ENCODE assay signal across 8 mouse cellular contexts in the genomic region with DNA sequence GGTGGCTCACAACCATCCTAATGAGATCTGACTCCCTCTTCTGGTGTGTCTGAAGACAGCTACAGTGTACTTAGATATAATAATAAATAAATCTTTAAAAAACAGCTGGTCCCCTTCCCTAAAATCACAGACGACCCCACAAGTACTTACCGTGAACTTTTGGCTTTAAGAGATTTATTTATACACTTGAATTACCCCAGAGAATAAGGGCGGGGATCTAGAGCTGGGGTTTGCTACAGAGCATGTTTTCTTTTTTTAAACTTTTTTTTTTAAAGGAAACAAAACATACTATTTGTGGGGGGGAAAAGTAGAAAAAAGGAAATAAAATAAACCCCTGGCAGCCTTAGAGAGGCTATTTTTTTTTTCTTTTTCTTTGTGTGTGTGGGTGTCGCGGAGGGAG. TPM values are rescaled to one million over a fixed set of nuclear protein-coding genes. Genes with fewer than 3 reads are reported as not detected.
DNase-seq lines count a peak whose midpoint lies in the region; ATAC-seq lines count a peak whose summit lies in the region.

No protein-coding gene starts in this region.

- intact Hi-C loops in heart, postnatal 10 days (cut with DNase I), result loop anchor here (2.0 kb wide), 1 partner anchor 37 kb away; a partner anchor contains a TSS

- H3K36me3 ChIP-seq in heart, embryonic 14.5 days (ENCODE audit: control insufficient read depth, insufficient read depth, low read length), result peaks cover 39% of the 10 kb centered on the region
- peaks cover 2% of the 10 kb centered on the region for H3K36me3 ChIP-seq in embryonic facial prominence, embryonic 11.5 days (replicated peaks; ENCODE audit: control insufficient read depth, insufficient read depth, low read depth, low read length)
- H3K36me3 ChIP-seq in hindbrain, embryonic 14.5 days (replicated peaks; ENCODE audit: control insufficient read depth, insufficient read depth), result peaks cover 32% of the 10 kb centered on the region
- H3K36me3 ChIP-seq in midbrain, embryonic 12.5 days, result peaks cover 23% of the 10 kb centered on the region

- no peaks in the 10 kb centered on the region for H3K9me3 ChIP-seq in heart, embryonic 14.5 days (ENCODE audit: control insufficient read depth, low read length)
- H3K9me3 ChIP-seq in embryonic facial prominence, embryonic 11.5 days (replicated peaks; ENCODE audit: control insufficient read depth, low read length), result no peaks in the 10 kb centered on the region
- H3K9me3 ChIP-seq in hindbrain, embryonic 14.5 days (ENCODE audit: control insufficient read depth, low read length), result no peaks in the 10 kb centered on the region
- H3K9me3 ChIP-seq in midbrain, embryonic 12.5 days, result no peaks in the 10 kb centered on the region

- H3K4me2 ChIP-seq in heart, embryonic 14.5 days (ENCODE audit: low read length), result peak overlapping the region; percentile 14
- H3K4me2 ChIP-seq in embryonic facial prominence, embryonic 11.5 days (ENCODE audit: low read depth, low read length), result no peak overlapping the region
- peak overlapping the region; percentile 40 for H3K4me2 ChIP-seq in hindbrain, embryonic 14.5 days (replicated peaks)
- peak overlapping the region; percentile 35 for H3K4me2 ChIP-seq in midbrain, embryonic 12.5 days (replicated peaks)

- WGBS in heart, embryonic 14.5 days, result 40% methylated on average over 5 of the region's 5 CpGs
- WGBS in embryonic facial prominence, embryonic 11.5 days, result 40% methylated on average over 4 of the region's 5 CpGs
- WGBS in hindbrain, embryonic 14.5 days, result 22% methylated on average over 5 of the region's 5 CpGs
- 23% methylated on average over 5 of the region's 5 CpGs for WGBS in midbrain, embryonic 12.5 days

- no peak for DNase-seq in heart, postnatal 10 days
- peak; percentile 25 for DNase-seq in embryonic facial prominence, embryonic 11.5 days (ENCODE audit: low spot score)
- DNase-seq in hindbrain, embryonic 14.5 days (ENCODE audit: low spot score), result no peak
- no peak for DNase-seq in cerebellum, postnatal 14 days
- DNase-seq in spleen, postnatal 4 days (ENCODE audit: low spot score in 2 of 2), result no peak

- H3K4me1 ChIP-seq in heart, embryonic 14.5 days (ENCODE audit: control insufficient read depth in 2 of 2, insufficient read depth in 2 of 2, low read length in 2 of 2), result peaks cover 9 to 17% of the 10 kb centered on the region in 2 experiments
- 0 out of 2 replicates have a peak, but pooled peaks cover 3% of the 10 kb centered on the region for H3K4me1 ChIP-seq in embryonic facial prominence, embryonic 11.5 days (ENCODE audit: control insufficient read depth, insufficient read depth, low read length)
- peaks cover 10% of the 10 kb centered on the region for H3K4me1 ChIP-seq in hindbrain, embryonic 14.5 days (replicated peaks; ENCODE audit: control insufficient read depth, insufficient read depth, low read length)
- H3K4me1 ChIP-seq in midbrain, embryonic 12.5 days, result peaks cover 14% of the 10 kb centered on the region

- H3K27ac ChIP-seq in heart, embryonic 14.5 days (replicated peaks in 1 of 2; ENCODE audit: control insufficient read depth in 1 of 2, insufficient read depth in 1 of 2, low read depth in 2 of 2, low read length in 2 of 2), result peak overlapping the region; percentile 76 to 90; a peak in 3 of 4 replicates
- peak overlapping the region; percentile 82 for H3K27ac ChIP-seq in embryonic facial prominence, embryonic 11.5 days (replicated peaks; ENCODE audit: low read depth, low read length)
- peak overlapping the region; percentile 44 for H3K27ac ChIP-seq in hindbrain, embryonic 14.5 days
- peak overlapping the region; percentile 80 for H3K27ac ChIP-seq in midbrain, embryonic 12.5 days (replicated peaks)

- no peaks in the 10 kb centered on the region for H3K27me3 ChIP-seq in heart, embryonic 14.5 days (ENCODE audit: control insufficient read depth, insufficient read depth, low read length)
- H3K27me3 ChIP-seq in embryonic facial prominence, embryonic 11.5 days (ENCODE audit: control insufficient read depth, insufficient read depth, low read length), result no peaks in the 10 kb centered on the region
- no peaks in the 10 kb centered on the region for H3K27me3 ChIP-seq in hindbrain, embryonic 14.5 days (ENCODE audit: control insufficient read depth, insufficient read depth, low read length)
- no peaks in the 10 kb centered on the region for H3K27me3 ChIP-seq in midbrain, embryonic 12.5 days

- H3K4me3 ChIP-seq in heart, embryonic 14.5 days (ENCODE audit: control insufficient read depth in 1 of 2, insufficient read depth in 1 of 2, low read depth in 1 of 2, low read length in 2 of 2), result no peak overlapping the region
- no peak overlapping the region for H3K4me3 ChIP-seq in embryonic facial prominence, embryonic 11.5 days (ENCODE audit: low read depth, low read length)
- no peak overlapping the region for H3K4me3 ChIP-seq in hindbrain, embryonic 14.5 days (replicated peaks; ENCODE audit: low read length)
- no peak overlapping the region for H3K4me3 ChIP-seq in midbrain, embryonic 12.5 days

- no peak for ATAC-seq in heart, embryonic 14.5 days (ENCODE audit: insufficient number of reproducible peaks, insufficient read depth, low FRiP score, low read depth)
- no peak for ATAC-seq in embryonic facial prominence, embryonic 11.5 days (replicated peaks; ENCODE audit: insufficient number of reproducible peaks, low FRiP score, low TSS enrichment, low read depth)
- ATAC-seq in hindbrain, embryonic 14.5 days (ENCODE audit: low FRiP score), result no peak
- ATAC-seq in midbrain, embryonic 12.5 days (ENCODE audit: low FRiP score, low read depth), result no peak
- no peak for ATAC-seq in erythroid progenitor cell, adult 5-6 weeks (replicated peaks; ENCODE audit: low FRiP score, poor library complexity, severe bottlenecking)

- H3K9ac ChIP-seq in heart, embryonic 14.5 days (ENCODE audit: low read length), result no peak overlapping the region
- H3K9ac ChIP-seq in embryonic facial prominence, embryonic 11.5 days (replicated peaks; ENCODE audit: low read length), result peak overlapping the region; percentile 25
- no peak overlapping the region for H3K9ac ChIP-seq in hindbrain, embryonic 14.5 days
- no peak overlapping the region for H3K9ac ChIP-seq in midbrain, embryonic 12.5 days (replicated peaks)

RNA-seq across cellular contexts. Expression of a gene that starts 27.4 kb away (rescaled TPM):
- polyA plus RNA-seq in heart, embryonic 14.5 days (2014; fragmentation: Nextera tagmentation; extraction: Ambion mirVana), result 235 and 239 TPM in 2 replicates
- total RNA-seq in heart, postnatal 10 days (2021), result 100 to 1,000 TPM; 225 to 229 TPM
- 225 and 228 TPM in 2 replicates for polyA plus RNA-seq in embryonic facial prominence, embryonic 11.5 days (2014; fragmentation: Nextera tagmentation; extraction: Ambion mirVana)
- 262 and 272 TPM in 2 replicates for polyA plus RNA-seq in hindbrain, embryonic 14.5 days (2014; fragmentation: Nextera tagmentation; extraction: Ambion mirVana)
- 251 and 255 TPM in 2 replicates for polyA plus RNA-seq in midbrain, embryonic 12.5 days (2016; fragmentation: Nextera tagmentation; extraction: Ambion mirVana)
- 179 and 219 TPM in 2 replicates for total RNA-seq in erythroid progenitor cell, adult 5-6 weeks (2015; ENCODE audit: low replicate concordance)
- 95.3 and 151 TPM in 2 replicates for total RNA-seq in erythroid progenitor cell, adult 5-6 weeks (2017; ENCODE audit: low replicate concordance)

RNA-seq across cellular contexts. Expression of a gene that starts 37.4 kb away (rescaled TPM):
- 7.5 and 9.2 TPM in 2 replicates for polyA plus RNA-seq in heart, embryonic 14.5 days (2014; fragmentation: Nextera tagmentation; extraction: Ambion mirVana)
- 10 to 100 TPM; 17.4 to 25.5 TPM for total RNA-seq in heart, postnatal 10 days (2021)
- 9.0 and 9.7 TPM in 2 replicates for polyA plus RNA-seq in embryonic facial prominence, embryonic 11.5 days (2014; fragmentation: Nextera tagmentation; extraction: Ambion mirVana)
- 16.2 and 19.3 TPM in 2 replicates for polyA plus RNA-seq in hindbrain, embryonic 14.5 days (2014; fragmentation: Nextera tagmentation; extraction: Ambion mirVana)
- 12.9 and 15.8 TPM in 2 replicates for polyA plus RNA-seq in midbrain, embryonic 12.5 days (2016; fragmentation: Nextera tagmentation; extraction: Ambion mirVana)
- 0.84 TPM in 1 of 2 replicates, not detected in the other for total RNA-seq in erythroid progenitor cell, adult 5-6 weeks (2015; ENCODE audit: low replicate concordance)
- total RNA-seq in erythroid progenitor cell, adult 5-6 weeks (2017; ENCODE audit: low replicate concordance), result not detected in 2 replicates

RNA-seq across cellular contexts. Expression of a gene that starts 49.8 kb away (rescaled TPM):
- 14.4 and 15.0 TPM in 2 replicates for polyA plus RNA-seq in heart, embryonic 14.5 days (2014; fragmentation: Nextera tagmentation; extraction: Ambion mirVana)
- total RNA-seq in heart, postnatal 10 days (2021), result 10 to 100 TPM; 40.3 to 43.0 TPM
- 17.1 and 17.6 TPM in 2 replicates for polyA plus RNA-seq in embryonic facial prominence, embryonic 11.5 days (2014; fragmentation: Nextera tagmentation; extraction: Ambion mirVana)
- 9.0 and 9.2 TPM in 2 replicates for polyA plus RNA-seq in hindbrain, embryonic 14.5 days (2014; fragmentation: Nextera tagmentation; extraction: Ambion mirVana)
- 15.1 and 16.4 TPM in 2 replicates for polyA plus RNA-seq in midbrain, embryonic 12.5 days (2016; fragmentation: Nextera tagmentation; extraction: Ambion mirVana)
- 3.6 and 5.0 TPM in 2 replicates for total RNA-seq in erythroid progenitor cell, adult 5-6 weeks (2015; ENCODE audit: low replicate concordance)
- 1.5 and 2.7 TPM in 2 replicates for total RNA-seq in erythroid progenitor cell, adult 5-6 weeks (2017; ENCODE audit: low replicate concordance)

RNA-seq across cellular contexts. Expression of a gene that starts 54.4 kb away (rescaled TPM):
- 11.8 and 12.5 TPM in 2 replicates for polyA plus RNA-seq in heart, embryonic 14.5 days (2014; fragmentation: Nextera tagmentation; extraction: Ambion mirVana)
- total RNA-seq in heart, postnatal 10 days (2021), result 1 to 10 TPM; 3.9 to 7.3 TPM
- 15.1 and 16.7 TPM in 2 replicates for polyA plus RNA-seq in embryonic facial prominence, embryonic 11.5 days (2014; fragmentation: Nextera tagmentation; extraction: Ambion mirVana)
- polyA plus RNA-seq in hindbrain, embryonic 14.5 days (2014; fragmentation: Nextera tagmentation; extraction: Ambion mirVana), result 16.5 and 19.6 TPM in 2 replicates
- 19.9 and 20.1 TPM in 2 replicates for polyA plus RNA-seq in midbrain, embryonic 12.5 days (2016; fragmentation: Nextera tagmentation; extraction: Ambion mirVana)
- total RNA-seq in erythroid progenitor cell, adult 5-6 weeks (2015; ENCODE audit: low replicate concordance), result 1.3 and 1.4 TPM in 2 replicates
- total RNA-seq in erythroid progenitor cell, adult 5-6 weeks (2017; ENCODE audit: low replicate concordance), result 0.51 and 1.3 TPM in 2 replicates
